Mouse (Mus musculus): ENCODE data around the gene Slc16a13.

- TF ChIP-seq CTCF (IDR thresholded peaks at IDR 0.05; ENCODE audit: low read depth, low read length) (no peak), POLR2A (IDR thresholded peaks at IDR 0.05; ENCODE audit: extremely low read depth, insufficient read depth, low read length) (no peak)
Observed at GRCm38 (mm10) chr11:70265252-70265651, 44.4 kb upstream of the Slc16a13 start.
